Mouse (Mus musculus) thymus, adult 2 months (tissue): Measurements from ENCODE around the gene Cnot1. TPM values are rescaled to one million over a fixed set of nuclear protein-coding genes. Genes with fewer than 3 reads are reported as not detected.

ENCODE experiments used
- DNase-seq: peaks from one replicate; pipeline ENCODE4 v3.0.0; 2021
- H3K27ac ChIP-seq: fragments of 200-500 bp; 2 replicates; pipeline ENCODE4 v1.5.1; 2012; ENCODE audit warnings: low read length, control low read depth; ENCODE audit not compliant: control insufficient read depth, insufficient read depth
- H3K27me3 ChIP-seq: fragments of 200-500 bp; 2 replicates; pipeline ENCODE4 v1.6.1; 2012; ENCODE audit warnings: mild to moderate bottlenecking, low read length, moderate library complexity, mixed read lengths; ENCODE audit not compliant: control insufficient read depth, insufficient read depth
- H3K36me3 ChIP-seq: fragments of 200-500 bp; 2 replicates; pipeline ENCODE4 v1.6.1; 2012; ENCODE audit warnings: mild to moderate bottlenecking, low read length, moderate library complexity; ENCODE audit not compliant: control insufficient read depth, insufficient read depth
- H3K4me1 ChIP-seq: fragments of 200-500 bp; replicated peaks from 2 replicates; pipeline ENCODE4 v1.6.1; 2012; ENCODE audit warnings: low read length; ENCODE audit not compliant: control insufficient read depth, insufficient read depth
- H3K4me3 ChIP-seq: fragments of 200-500 bp; 2 replicates; pipeline ENCODE4 v1.5.1; 2012; ENCODE audit warnings: mild to moderate bottlenecking, low read length, control low read depth, moderate library complexity; ENCODE audit not compliant: control insufficient read depth, insufficient read depth
- CTCF ChIP-seq: fragments of 200-500 bp; IDR thresholded peaks from 2 replicates; pipeline ENCODE4 v1.5.1; 2012; ENCODE audit warnings: mild to moderate bottlenecking, control low read depth, low read length, moderate library complexity, borderline replicate concordance; ENCODE audit not compliant: control insufficient read depth, poor library complexity, insufficient read depth; ENCODE audit errors: extremely low read depth
- POLR2A ChIP-seq: fragments of 200-500 bp; IDR thresholded peaks from 2 replicates; pipeline ENCODE4 v1.6.1; 2012; ENCODE audit warnings: mild to moderate bottlenecking, low read length, control low read depth, moderate library complexity; ENCODE audit not compliant: control insufficient read depth, poor library complexity, insufficient read depth; ENCODE audit errors: extremely low read depth
- WGBS: fragments of 180-500 bp; shearing (Covaris S2); methylation state at CpG from one replicate; pipeline ENCODE4 v1.1.7; 2018; 5-methylcytosine and 5-hydroxymethylcytosine counted together
- polyA plus RNA-seq: library from polyadenylated mRNA; depleted of rRNA; stranded (reverse); fragments of >200 nt; gene quantifications from 2 replicates; pipeline ENCODE4 v1.2.3, GENCODE M21; 2012

Gene Cnot1
- polyA plus RNA-seq, 1 experiment: 229 TPM

DNA sequence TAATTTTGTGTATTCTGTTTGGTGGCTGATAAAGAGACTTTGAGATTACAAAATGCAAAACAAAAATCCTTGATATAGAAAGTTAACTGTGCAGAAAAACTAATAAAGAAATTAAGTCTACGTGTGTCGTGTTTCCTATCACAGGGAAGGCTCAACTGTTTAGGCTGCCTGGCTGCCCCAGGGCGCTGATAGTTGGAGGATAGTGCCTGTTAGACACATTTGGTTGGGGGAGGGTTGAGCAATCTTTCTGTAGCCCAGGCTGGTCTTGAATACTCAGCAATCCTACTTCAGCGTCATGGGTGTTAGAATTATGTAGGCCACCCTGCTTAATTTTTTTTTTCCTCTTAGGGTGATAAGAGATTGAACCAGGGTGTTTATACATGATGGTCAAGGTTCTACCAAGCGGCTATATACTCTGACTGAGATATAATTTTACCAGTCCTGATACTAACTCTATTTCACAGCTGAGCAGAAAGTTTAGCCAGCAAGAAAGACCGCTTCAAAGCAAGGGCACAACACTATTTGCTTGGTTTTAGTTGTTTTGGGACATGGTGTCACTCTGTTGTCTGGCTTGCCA lies 92.3 kb downstream of the Cnot1 start:
- peaks cover 21% of the 10 kb centered on the region for H3K36me3 ChIP-seq
- 87% methylated on average over 6 of the region's 6 CpGs for WGBS
- H3K27ac ChIP-seq: no peak overlapping the region
- no peak overlapping the region for H3K4me3 ChIP-seq
- H3K27me3 ChIP-seq: no peaks in the 10 kb centered on the region
- TF ChIP-seq CTCF (no peak), POLR2A (no peak)
- H3K4me1 ChIP-seq: peaks cover 8% of the 10 kb centered on the region
- DNase-seq: no peak

DNA sequence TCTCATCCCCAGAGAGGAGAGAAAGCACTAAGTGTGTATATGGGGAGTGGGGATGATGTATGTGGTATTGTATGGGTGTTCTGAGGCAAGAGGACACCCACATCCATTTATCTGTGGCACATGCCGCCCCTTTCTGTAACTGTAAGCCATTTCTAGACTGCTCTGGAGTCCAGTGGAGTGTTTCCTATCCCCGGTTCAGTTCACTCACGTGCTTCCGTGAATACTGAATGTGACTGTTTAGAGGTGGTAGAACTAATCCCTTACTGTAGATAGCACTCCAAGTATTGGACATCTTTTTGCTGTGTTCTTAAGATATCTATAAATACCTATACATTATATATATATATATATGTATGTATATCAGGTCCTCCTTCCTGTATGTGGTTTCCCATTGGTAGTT lies 92.9 kb downstream of the Cnot1 start:
- Histone ChIP-seq H3K4me3 (no peak overlapping the region), H3K27ac (no peak overlapping the region), H3K27me3 (no peaks in the 10 kb centered on the region), H3K36me3 (peaks cover 15% of the 10 kb centered on the region), H3K4me1 (peaks cover 8% of the 10 kb centered on the region)
- DNase-seq: no peak
- 97% methylated on average over 4 of the region's 4 CpGs for WGBS
- TF ChIP-seq CTCF: no peak
- no peak for TF ChIP-seq POLR2A

DNA sequence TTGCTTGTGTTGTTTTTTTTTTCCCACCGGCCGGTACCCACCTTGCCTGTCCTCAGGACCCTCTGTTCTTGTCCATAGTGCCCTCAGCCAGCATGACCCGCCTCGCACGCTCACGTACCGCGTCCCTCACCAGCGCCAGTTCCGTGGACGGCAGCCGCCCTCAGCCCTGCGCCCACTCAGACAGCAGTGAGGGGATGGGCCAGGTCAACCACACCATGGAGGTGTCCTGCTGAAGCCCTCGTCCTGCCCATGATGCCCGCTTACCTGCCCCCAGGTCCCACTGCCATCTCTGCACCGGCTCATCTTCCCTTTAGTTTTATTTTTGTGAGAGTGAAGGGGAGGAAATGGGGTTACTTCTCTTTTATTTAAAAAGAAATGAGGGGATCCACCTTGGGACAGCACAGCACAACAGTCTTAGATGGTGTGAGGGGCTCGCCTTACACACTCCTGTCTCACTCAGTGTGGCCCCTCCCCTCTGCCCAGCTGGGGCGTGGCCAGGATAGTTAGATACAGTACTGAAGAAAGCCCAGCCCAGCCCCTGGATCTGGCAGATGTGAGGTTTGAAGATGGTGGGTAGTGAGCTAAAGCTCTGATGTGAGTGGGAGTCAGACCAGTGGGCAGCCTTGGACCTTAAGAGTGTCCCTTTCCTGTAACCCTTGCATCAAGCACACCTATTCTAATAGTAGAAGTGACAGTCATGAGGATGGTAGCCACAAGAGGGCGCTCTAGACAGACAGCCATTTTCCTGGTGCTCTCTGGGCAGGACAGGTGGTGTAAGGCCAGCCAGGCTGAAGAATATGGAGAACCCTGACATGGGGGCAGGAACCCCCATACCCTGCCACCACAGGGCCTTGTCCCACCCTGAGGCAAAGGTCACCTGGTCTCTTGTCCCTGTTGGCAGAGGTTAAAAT lies 93.9 kb downstream of the Cnot1 start:
- 81% methylated on average over 19 of the region's 19 CpGs for WGBS
- TF ChIP-seq CTCF (peak; percentile 76; the same call in 1 of the 2 replicates), POLR2A (no peak)
- no peaks in the 10 kb centered on the region for H3K27me3 ChIP-seq
- H3K4me1 ChIP-seq: peaks cover 8% of the 10 kb centered on the region
- peaks cover 5% of the 10 kb centered on the region for H3K36me3 ChIP-seq
- peak; percentile 76 for DNase-seq
- no peak overlapping the region for H3K4me3 ChIP-seq
- H3K27ac ChIP-seq: no peak overlapping the region

- TF ChIP-seq POLR2A (no peak), CTCF (no peak)
- no peak for DNase-seq
- 95% methylated on average over 9 of the region's 9 CpGs for WGBS
These were observed 94.9 kb downstream of the Cnot1 start for GRCm38 (mm10) chr8:95712395-95712794.

GRCm38 (mm10) chr8:95711029-95711428 lies 96.2 kb downstream of the Cnot1 start:
- Histone ChIP-seq H3K27me3 (no peaks in the 10 kb centered on the region), H3K36me3 (no peaks in the 10 kb centered on the region), H3K4me3 (no peak overlapping the region), H3K4me1 (no peaks in the 10 kb centered on the region; the same call in 1 of the 2 replicates), H3K27ac (no peak overlapping the region)
- WGBS: 85% methylated on average over 3 of the region's 3 CpGs
- TF ChIP-seq CTCF: no peak
- no peak for TF ChIP-seq POLR2A
- no peak for DNase-seq

More at GRCm38 (mm10) chr8:95712395-95712794, 94.9 kb downstream of the Cnot1 start:
- Histone ChIP-seq H3K36me3 (no peaks in the 10 kb centered on the region), H3K4me1 (peaks cover 8% of the 10 kb centered on the region), H3K27me3 (no peaks in the 10 kb centered on the region), H3K27ac (no peak overlapping the region), H3K4me3 (no peak overlapping the region)

GRCm38 (mm10) chr8:95709579-95709978 lies 97.7 kb downstream of the Cnot1 start:
- no peak for DNase-seq
- WGBS: 93% methylated on average over 7 of the region's 7 CpGs
- TF ChIP-seq CTCF (no peak), POLR2A (no peak)
- Histone ChIP-seq H3K36me3 (no peaks in the 10 kb centered on the region), H3K27me3 (no peaks in the 10 kb centered on the region), H3K27ac (no peak overlapping the region), H3K4me1 (no peaks in the 10 kb centered on the region), H3K4me3 (no peak overlapping the region)
